Mouse (Mus musculus): ENCODE results near the gene Exoc7. TPM values are rescaled to one million over a fixed set of nuclear protein-coding genes. Genes with fewer than 3 reads are reported as not detected.

Gene Exoc7
- total RNA-seq (2014; fragmentation: Nextera tagmentation), result 30.9 and 39.5 TPM in 2 replicates
- total RNA-seq (2017), result 18.6 and 32.1 TPM in 2 replicates
- polyA plus RNA-seq (2012), result 13.1 and 13.6 TPM in 2 replicates

GRCm38 (mm10) chr11:116307019-116307725 is at the start of gene Exoc7:
Exoc7 (minus strand) TSS chr11:116307233.
- DNase-seq (ENCODE audit: low spot score) (no peak), ATAC-seq (ENCODE audit: extremely low read depth, insufficient number of reproducible peaks, low FRiP score, poor library complexity, severe bottlenecking) (no peak)
- no peak for TF ChIP-seq GATA1 (IDR thresholded peaks at IDR 0.05; ENCODE audit: borderline replicate concordance, low read length)
- no peak for TF ChIP-seq CTCF (IDR thresholded peaks at IDR 0.05; ENCODE audit: low read depth, low read length)
- no peak for TF ChIP-seq GATA2 (IDR thresholded peaks at IDR 0.05; ENCODE audit: borderline replicate concordance, low read depth, low read length)
- TF ChIP-seq TAL1 (conservative IDR thresholded peaks at IDR 0.05; ENCODE audit: low read depth, low read length), result peak; percentile 42
- no peak for TF ChIP-seq POLR2AphosphoS5 (IDR thresholded peaks at IDR 0.05; ENCODE audit: insufficient replicate concordance, low read depth, low read length)

GRCm38 (mm10) chr11:116354521-116354920 is 47.5 kb upstream of the Exoc7 start:
- Histone ChIP-seq H3K27me3 (ENCODE audit: insufficient read depth, low read length) (peaks cover 27% of the 10 kb centered on the region), H3K9me3 (replicated peaks) (peaks cover 2% of the 10 kb centered on the region; the same call in 1 of the 2 replicates), H3K4me3 (ENCODE audit: low read depth, low read length) (no peak overlapping the region), H3K36me3 (replicated peaks) (peaks cover 26% of the 10 kb centered on the region), H3K4me1 (ENCODE audit: insufficient read depth, low read depth, low read length) (peaks cover 2% of the 10 kb centered on the region; the same call in 1 of the 2 replicates)
- no peak for DNase-seq (ENCODE audit: low spot score)
- TF ChIP-seq POLR2AphosphoS5 (IDR thresholded peaks at IDR 0.05; ENCODE audit: insufficient replicate concordance, low read depth, low read length) (no peak), CTCF (IDR thresholded peaks at IDR 0.05; ENCODE audit: low read depth, low read length) (no peak), GATA2 (IDR thresholded peaks at IDR 0.05; ENCODE audit: borderline replicate concordance, low read depth, low read length) (no peak), GATA1 (IDR thresholded peaks at IDR 0.05; ENCODE audit: borderline replicate concordance, low read length) (no peak), TAL1 (conservative IDR thresholded peaks at IDR 0.05; ENCODE audit: low read depth, low read length) (no peak)
- ATAC-seq (ENCODE audit: extremely low read depth, insufficient number of reproducible peaks, low FRiP score, poor library complexity, severe bottlenecking), result no peak

More at GRCm38 (mm10) chr11:116307019-116307725, at the start of gene Exoc7:
- peaks cover 34% of the 10 kb centered on the region for H3K4me1 ChIP-seq (ENCODE audit: insufficient read depth, low read depth, low read length)
- peak within 1 kb of the TSS; percentile 79 for H3K4me3 ChIP-seq (ENCODE audit: low read depth, low read length)
- H3K9me3 ChIP-seq (replicated peaks), result no peaks in the 10 kb centered on the region
- H3K36me3 ChIP-seq (replicated peaks), result peaks cover 32% of the 10 kb centered on the region
- no peaks in the 10 kb centered on the region for H3K27me3 ChIP-seq (ENCODE audit: insufficient read depth, low read length)

GRCm38 (mm10) chr11:116353535-116353934 is 46.5 kb upstream of the Exoc7 start:
- no peak for ATAC-seq (ENCODE audit: extremely low read depth, insufficient number of reproducible peaks, low FRiP score, poor library complexity, severe bottlenecking)

GRCm38 (mm10) chr11:116351294-116351693 is 44.3 kb upstream of the Exoc7 start:
- Histone ChIP-seq H3K4me1 (ENCODE audit: insufficient read depth, low read depth, low read length) (peaks cover 4% of the 10 kb centered on the region; the same call in 1 of the 2 replicates), H3K9me3 (replicated peaks) (peaks cover 2% of the 10 kb centered on the region; the same call in 1 of the 2 replicates), H3K36me3 (replicated peaks) (peaks cover 29% of the 10 kb centered on the region), H3K4me3 (ENCODE audit: low read depth, low read length) (no peak overlapping the region), H3K27me3 (ENCODE audit: insufficient read depth, low read length) (peaks cover 51% of the 10 kb centered on the region)
- no peak for DNase-seq (ENCODE audit: low spot score)
- TF ChIP-seq GATA1 (IDR thresholded peaks at IDR 0.05; ENCODE audit: borderline replicate concordance, low read length) (no peak), TAL1 (conservative IDR thresholded peaks at IDR 0.05; ENCODE audit: low read depth, low read length) (no peak), GATA2 (IDR thresholded peaks at IDR 0.05; ENCODE audit: borderline replicate concordance, low read depth, low read length) (no peak), POLR2AphosphoS5 (IDR thresholded peaks at IDR 0.05; ENCODE audit: insufficient replicate concordance, low read depth, low read length) (no peak), CTCF (IDR thresholded peaks at IDR 0.05; ENCODE audit: low read depth, low read length) (no peak)
- ATAC-seq (ENCODE audit: extremely low read depth, insufficient number of reproducible peaks, low FRiP score, poor library complexity, severe bottlenecking), result no peak

More at GRCm38 (mm10) chr11:116353535-116353934, 46.5 kb upstream of the Exoc7 start:
- H3K4me1 ChIP-seq (ENCODE audit: insufficient read depth, low read depth, low read length), result 0 out of 2 replicates have a peak, but pooled peaks cover 2% of the 10 kb centered on the region
- peaks cover 16% of the 10 kb centered on the region for H3K36me3 ChIP-seq (replicated peaks)
- peaks cover 2% of the 10 kb centered on the region; the same call in 1 of the 2 replicates for H3K9me3 ChIP-seq (replicated peaks)
- H3K27me3 ChIP-seq (ENCODE audit: insufficient read depth, low read length), result peaks cover 34% of the 10 kb centered on the region
- DNase-seq (ENCODE audit: low spot score), result no peak
- TF ChIP-seq GATA1 (IDR thresholded peaks at IDR 0.05; ENCODE audit: borderline replicate concordance, low read length), result no peak
- TF ChIP-seq CTCF (IDR thresholded peaks at IDR 0.05; ENCODE audit: low read depth, low read length), result no peak
- no peak for TF ChIP-seq GATA2 (IDR thresholded peaks at IDR 0.05; ENCODE audit: borderline replicate concordance, low read depth, low read length)
- TF ChIP-seq POLR2AphosphoS5 (IDR thresholded peaks at IDR 0.05; ENCODE audit: insufficient replicate concordance, low read depth, low read length), result no peak
- TF ChIP-seq TAL1 (conservative IDR thresholded peaks at IDR 0.05; ENCODE audit: low read depth, low read length), result no peak
- H3K4me3 ChIP-seq (ENCODE audit: low read depth, low read length), result no peak overlapping the region

- ATAC-seq (ENCODE audit: extremely low read depth, insufficient number of reproducible peaks, low FRiP score, poor library complexity, severe bottlenecking), result no peak
- Histone ChIP-seq H3K36me3 (replicated peaks) (peaks cover 23% of the 10 kb centered on the region), H3K4me1 (ENCODE audit: insufficient read depth, low read depth, low read length) (peaks cover 4% of the 10 kb centered on the region; the same call in 1 of the 2 replicates), H3K27me3 (ENCODE audit: insufficient read depth, low read length) (peaks cover 51% of the 10 kb centered on the region), H3K9me3 (replicated peaks) (no peaks in the 10 kb centered on the region), H3K4me3 (ENCODE audit: low read depth, low read length) (no peak overlapping the region)
- DNase-seq (ENCODE audit: low spot score), result no peak
- TF ChIP-seq POLR2AphosphoS5 (IDR thresholded peaks at IDR 0.05; ENCODE audit: insufficient replicate concordance, low read depth, low read length) (no peak), TAL1 (conservative IDR thresholded peaks at IDR 0.05; ENCODE audit: low read depth, low read length) (no peak), GATA1 (IDR thresholded peaks at IDR 0.05; ENCODE audit: borderline replicate concordance, low read length) (no peak), GATA2 (IDR thresholded peaks at IDR 0.05; ENCODE audit: borderline replicate concordance, low read depth, low read length) (no peak), CTCF (IDR thresholded peaks at IDR 0.05; ENCODE audit: low read depth, low read length) (no peak)
Observed at GRCm38 (mm10) chr11:116347955-116348354, 40.9 kb upstream of the Exoc7 start.

DNA sequence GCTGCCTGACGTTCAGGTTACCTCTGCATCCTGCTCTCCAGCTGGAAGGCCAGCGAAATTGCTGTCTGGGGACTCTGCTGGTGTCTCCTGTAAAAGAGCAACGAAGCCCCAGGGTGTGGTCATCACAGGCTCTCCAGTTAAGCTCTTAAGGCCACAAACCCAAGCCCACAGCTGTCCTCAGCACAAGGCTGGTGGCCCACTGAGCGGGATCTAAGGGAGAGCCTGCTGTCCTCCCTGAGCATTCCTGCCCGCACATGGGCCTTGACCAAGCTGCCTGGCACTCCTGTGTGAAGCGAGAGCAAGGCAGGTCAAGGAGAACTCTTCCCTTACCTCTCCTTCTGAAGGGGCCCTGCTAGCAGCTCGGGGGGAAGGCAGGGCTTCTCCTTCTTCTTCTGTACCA is 40.0 kb upstream of the Exoc7 start:
- ATAC-seq (ENCODE audit: extremely low read depth, insufficient number of reproducible peaks, low FRiP score, poor library complexity, severe bottlenecking), result no peak
- no peak for TF ChIP-seq CTCF (IDR thresholded peaks at IDR 0.05; ENCODE audit: low read depth, low read length)
- TF ChIP-seq POLR2AphosphoS5 (IDR thresholded peaks at IDR 0.05; ENCODE audit: insufficient replicate concordance, low read depth, low read length), result no peak
- TF ChIP-seq GATA1 (IDR thresholded peaks at IDR 0.05; ENCODE audit: borderline replicate concordance, low read length), result no peak
- TF ChIP-seq TAL1 (conservative IDR thresholded peaks at IDR 0.05; ENCODE audit: low read depth, low read length), result no peak
- no peak for TF ChIP-seq GATA2 (IDR thresholded peaks at IDR 0.05; ENCODE audit: borderline replicate concordance, low read depth, low read length)
- Histone ChIP-seq H3K27me3 (ENCODE audit: insufficient read depth, low read length) (peaks cover 59% of the 10 kb centered on the region), H3K4me1 (ENCODE audit: insufficient read depth, low read depth, low read length) (peaks cover 4% of the 10 kb centered on the region; the same call in 1 of the 2 replicates), H3K4me3 (ENCODE audit: low read depth, low read length) (no peak overlapping the region), H3K36me3 (replicated peaks) (peaks cover 23% of the 10 kb centered on the region), H3K9me3 (replicated peaks) (no peaks in the 10 kb centered on the region)
- DNase-seq (ENCODE audit: low spot score), result no peak
